Mouse (Mus musculus) neural tube, embryonic 11.5 days (tissue): ENCODE measurements around the gene Exog. TPM values are rescaled to one million over a fixed set of nuclear protein-coding genes. Genes with fewer than 3 reads are reported as not detected.

Experiments
- ATAC-seq: fragments of 200-750 bp; cut with Nextera tagmentation; 2 replicates; pipeline ENCODE4 v1.8.0; 2017; ENCODE audit warnings: moderate number of reproducible peaks, mild to moderate bottlenecking, moderate TSS enrichment, moderate library complexity; ENCODE audit not compliant: insufficient read depth, low FRiP score, low TSS enrichment
- DNase-seq: peaks from one replicate; pipeline ENCODE4 v3.0.0-alpha.2; 2015; ENCODE audit warnings: low spot score
- H3K27ac ChIP-seq: fragments of 300-500 bp; sonication (generic); 2 replicates; pipeline ENCODE4 v1.5.1; 2014; ENCODE audit warnings: low read depth, mild to moderate bottlenecking, low read length
- H3K27me3 ChIP-seq: fragments of 300-500 bp; sonication (generic); 2 replicates; pipeline ENCODE4 v1.6.1; 2014; ENCODE audit warnings: mild to moderate bottlenecking, low read length, mixed read lengths; ENCODE audit not compliant: control insufficient read depth, insufficient read depth
- H3K36me3 ChIP-seq: fragments of 300-500 bp; sonication (generic); 2 replicates; pipeline ENCODE4 v1.6.1; 2014; ENCODE audit warnings: mild to moderate bottlenecking, low read length, moderate library complexity, mixed read lengths; ENCODE audit not compliant: control insufficient read depth, insufficient read depth
- H3K4me1 ChIP-seq: fragments of 300-500 bp; sonication (generic); 2 replicates; pipeline ENCODE4 v1.6.1; 2014; ENCODE audit warnings: low read length, mixed read lengths; ENCODE audit not compliant: control insufficient read depth, insufficient read depth
- H3K4me2 ChIP-seq: fragments of 300-500 bp; sonication (generic); 2 replicates; pipeline ENCODE4 v1.6.1; 2014; ENCODE audit warnings: low read depth, mild to moderate bottlenecking, moderate library complexity
- H3K4me3 ChIP-seq: fragments of 300-500 bp; sonication (generic); 2 replicates; pipeline ENCODE4 v1.5.1; 2014; ENCODE audit warnings: low read depth, low read length
- H3K9ac ChIP-seq: fragments of 300-500 bp; sonication (generic); 2 replicates; pipeline ENCODE4 v1.6.1; 2014; ENCODE audit warnings: mild to moderate bottlenecking, low read length
- H3K9me3 ChIP-seq: fragments of 300-500 bp; sonication (generic); 2 replicates; pipeline ENCODE4 v1.6.1; 2016; ENCODE audit warnings: low read length; ENCODE audit not compliant: control insufficient read depth
- WGBS: fragments of 180-500 bp; shearing (Covaris S2); extraction: QIAGEN DNeasy Blood & Tissue Kit; methylation state at CpG from one replicate; pipeline ENCODE4 v1.1.7; 2014; 5-methylcytosine and 5-hydroxymethylcytosine counted together
- polyA plus RNA-seq: library from polyadenylated mRNA; unstranded; fragments of >200 nt; fragmentation: Nextera tagmentation; extraction: Ambion mirVana; gene quantifications from 2 replicates; pipeline ENCODE4 v1.2.1, GENCODE M21; 2014

Exog gene
- polyA plus RNA-seq, 1 experiment from 2014 or later, result 47.0 TPM

GRCm38 (mm10) chr9:119409864-119410263 is 34.9 kb upstream of the Exog start:
- H3K9ac ChIP-seq, result no peak overlapping the region
- no peak overlapping the region for H3K4me3 ChIP-seq
- peaks cover 2% of the 10 kb centered on the region; the same call in 1 of the 2 replicates for H3K4me1 ChIP-seq
- H3K4me2 ChIP-seq, result no peak overlapping the region
- H3K27me3 ChIP-seq, result no peaks in the 10 kb centered on the region
- no peaks in the 10 kb centered on the region for H3K9me3 ChIP-seq
- 75% methylated on average over 5 of the region's 5 CpGs for WGBS
- no peak overlapping the region for H3K27ac ChIP-seq
- DNase-seq (no peak), ATAC-seq (no peak)
- peaks cover 2% of the 10 kb centered on the region for H3K36me3 ChIP-seq

GRCm38 (mm10) chr9:119418025-119418424 is 26.7 kb upstream of the Exog start:
- 90% methylated on average over 18 of the region's 18 CpGs for WGBS
- no peak for ATAC-seq
- H3K27me3 ChIP-seq, result no peaks in the 10 kb centered on the region

GRCm38 (mm10) chr9:119419852-119420438 is 24.8 kb upstream of the Exog start:
- H3K4me3 ChIP-seq, result no peak overlapping the region
- H3K9me3 ChIP-seq, result no peaks in the 10 kb centered on the region
- peaks cover under 1% of the 10 kb centered on the region for H3K4me1 ChIP-seq
- H3K9ac ChIP-seq, result no peak overlapping the region
- ATAC-seq, result no peak
- H3K4me2 ChIP-seq, result no peak overlapping the region
- H3K27ac ChIP-seq, result no peak overlapping the region
- no peak for DNase-seq
- no peaks in the 10 kb centered on the region for H3K27me3 ChIP-seq
- WGBS, result 86% methylated on average over 12 of the region's 12 CpGs
- no peaks in the 10 kb centered on the region for H3K36me3 ChIP-seq

More at GRCm38 (mm10) chr9:119418025-119418424, 26.7 kb upstream of the Exog start:
- no peaks in the 10 kb centered on the region for H3K9me3 ChIP-seq
- no peak overlapping the region for H3K9ac ChIP-seq
- H3K27ac ChIP-seq, result no peak overlapping the region
- no peak for DNase-seq
- no peak overlapping the region for H3K4me3 ChIP-seq
- H3K4me2 ChIP-seq, result no peak overlapping the region
- H3K4me1 ChIP-seq, result no peaks in the 10 kb centered on the region; the same call in 1 of the 2 replicates
- H3K36me3 ChIP-seq, result no peaks in the 10 kb centered on the region

GRCm38 (mm10) chr9:119425217-119425975 is 19.3 kb upstream of the Exog start:
- no peak overlapping the region for H3K9ac ChIP-seq
- ATAC-seq, result no peak

GRCm38 (mm10) chr9:119425976-119426415 is 18.7 kb upstream of the Exog start:
- ATAC-seq (no peak), DNase-seq (no peak)
- peaks cover 7% of the 10 kb centered on the region for H3K36me3 ChIP-seq
- peaks cover 7% of the 10 kb centered on the region for H3K4me1 ChIP-seq
- no peak overlapping the region for H3K4me3 ChIP-seq
- no peak overlapping the region for H3K4me2 ChIP-seq
- no peak overlapping the region for H3K9ac ChIP-seq
- H3K27me3 ChIP-seq, result no peaks in the 10 kb centered on the region
- 88% methylated on average over 13 of the region's 13 CpGs for WGBS
- no peaks in the 10 kb centered on the region for H3K9me3 ChIP-seq
- no peak overlapping the region for H3K27ac ChIP-seq

More at GRCm38 (mm10) chr9:119425217-119425975, 19.3 kb upstream of the Exog start:
- H3K27me3 ChIP-seq, result no peaks in the 10 kb centered on the region
- H3K4me2 ChIP-seq, result no peak overlapping the region
- no peak overlapping the region for H3K4me3 ChIP-seq
- H3K36me3 ChIP-seq, result peaks cover 7% of the 10 kb centered on the region
- WGBS, result 53% methylated on average over 7 of the region's 7 CpGs
- DNase-seq, result no peak
- no peak overlapping the region; the same call in 1 of the 2 replicates for H3K27ac ChIP-seq
- H3K4me1 ChIP-seq, result peaks cover 7% of the 10 kb centered on the region
- H3K9me3 ChIP-seq, result no peaks in the 10 kb centered on the region

- H3K4me1 ChIP-seq, result peaks cover 7% of the 10 kb centered on the region
- no peak overlapping the region for H3K9ac ChIP-seq
- no peak overlapping the region for H3K27ac ChIP-seq
- H3K27me3 ChIP-seq, result no peaks in the 10 kb centered on the region
- ATAC-seq, result no peak
- no peaks in the 10 kb centered on the region for H3K9me3 ChIP-seq
- H3K4me3 ChIP-seq, result no peak overlapping the region
- 90% methylated on average over 7 of the region's 7 CpGs for WGBS
- no peak overlapping the region for H3K4me2 ChIP-seq
- peaks cover 9% of the 10 kb centered on the region for H3K36me3 ChIP-seq
- DNase-seq, result no peak
These were observed 18.3 kb upstream of the Exog start for GRCm38 (mm10) chr9:119426483-119426882.

GRCm38 (mm10) chr9:119430311-119430710 is 14.4 kb upstream of the Exog start:
- WGBS, result 64% methylated on average over 7 of the region's 7 CpGs
- Histone ChIP-seq H3K9me3 (no peaks in the 10 kb centered on the region), H3K4me2 (no peak overlapping the region), H3K27me3 (no peaks in the 10 kb centered on the region), H3K4me1 (peaks cover 3% of the 10 kb centered on the region), H3K9ac (no peak overlapping the region), H3K4me3 (no peak overlapping the region), H3K27ac (no peak overlapping the region), H3K36me3 (peaks cover 20% of the 10 kb centered on the region)
- peak; percentile 82 for DNase-seq
- peak; percentile 48; the same call in 1 of the 2 replicates for ATAC-seq

GRCm38 (mm10) chr9:119435855-119436254 is 8.9 kb upstream of the Exog start:
- H3K27ac ChIP-seq, result no peak overlapping the region
- DNase-seq (no peak), ATAC-seq (no peak)
- peaks cover 20% of the 10 kb centered on the region for H3K36me3 ChIP-seq
- H3K9ac ChIP-seq, result no peak overlapping the region
- H3K4me2 ChIP-seq, result no peak overlapping the region
- H3K27me3 ChIP-seq, result no peaks in the 10 kb centered on the region
- WGBS, result 80% methylated on average over 2 of the region's 2 CpGs
- no peaks in the 10 kb centered on the region for H3K9me3 ChIP-seq
- no peak overlapping the region for H3K4me3 ChIP-seq
- no peaks in the 10 kb centered on the region for H3K4me1 ChIP-seq

- peaks cover 14% of the 10 kb centered on the region for H3K36me3 ChIP-seq
- no peak overlapping the region for H3K27ac ChIP-seq
- H3K27me3 ChIP-seq, result no peaks in the 10 kb centered on the region
- H3K4me2 ChIP-seq, result no peak overlapping the region
- no peak overlapping the region for H3K4me3 ChIP-seq
- no peaks in the 10 kb centered on the region for H3K4me1 ChIP-seq
- H3K9me3 ChIP-seq, result no peaks in the 10 kb centered on the region
- DNase-seq (no peak), ATAC-seq (no peak)
- H3K9ac ChIP-seq, result no peak overlapping the region
- 91% methylated on average over 12 of the region's 12 CpGs for WGBS
These were observed 6.7 kb upstream of the Exog start for GRCm38 (mm10) chr9:119438065-119438464.
